Mouse (Mus musculus) kidney, embryonic 16.5 days (tissue): Measurements from ENCODE around the gene Tssk6. TPM values are rescaled to one million over a fixed set of nuclear protein-coding genes. Genes with fewer than 3 reads are reported as not detected.

ENCODE experiments used
- ATAC-seq: fragments of 200-750 bp; cut with Nextera tagmentation; 2 replicates; pipeline ENCODE4 v1.8.0; 2017; ENCODE audit warnings: moderate TSS enrichment; ENCODE audit not compliant: low FRiP score, low TSS enrichment
- H3K27ac ChIP-seq: fragments of 300-500 bp; sonication (generic); 2 replicates; pipeline ENCODE4 v1.5.1; 2014; ENCODE audit warnings: low read length
- H3K27me3 ChIP-seq: fragments of 300-500 bp; sonication (generic); 2 replicates; pipeline ENCODE4 v1.6.1; 2014; ENCODE audit warnings: low read length, control low read depth, mixed read lengths; ENCODE audit not compliant: insufficient read depth
- H3K36me3 ChIP-seq: fragments of 300-500 bp; sonication (generic); 2 replicates; pipeline ENCODE4 v1.6.1; 2014; ENCODE audit warnings: low read length, control low read depth, mixed read lengths; ENCODE audit not compliant: insufficient read depth
- H3K4me1 ChIP-seq: fragments of 300-500 bp; sonication (generic); 2 replicates; pipeline ENCODE4 v1.6.1; 2014; ENCODE audit warnings: low read length, control low read depth, mixed read lengths; ENCODE audit not compliant: insufficient read depth
- H3K4me2 ChIP-seq: fragments of 300-500 bp; sonication (generic); replicated peaks from 2 replicates; pipeline ENCODE4 v1.6.1; 2014; ENCODE audit warnings: low read depth, low read length
- H3K4me3 ChIP-seq: fragments of 300-500 bp; sonication (generic); 2 replicates; pipeline ENCODE4 v1.5.1; 2014; ENCODE audit warnings: mild to moderate bottlenecking, low read length
- H3K9ac ChIP-seq: fragments of 300-500 bp; sonication (generic); replicated peaks from 2 replicates; pipeline ENCODE4 v1.6.1; 2014; ENCODE audit warnings: low read length
- H3K9me3 ChIP-seq: fragments of 300-500 bp; sonication (generic); 2 replicates; pipeline ENCODE4 v1.6.1; 2016; ENCODE audit warnings: low read length, control low read depth
- WGBS: fragments of 180-500 bp; shearing (Covaris S2); extraction: QIAGEN DNeasy Blood & Tissue Kit; methylation state at CpG from one replicate; pipeline ENCODE4 v1.1.7; 2014; 5-methylcytosine and 5-hydroxymethylcytosine counted together
- polyA plus RNA-seq: library from polyadenylated mRNA; unstranded; fragments of >200 nt; fragmentation: Nextera tagmentation; extraction: Ambion mirVana; gene quantifications from 2 replicates; pipeline ENCODE4 v1.2.1, GENCODE M21; 2015

Tssk6 gene
- polyA plus RNA-seq, 1 experiment from 2014 or later: 3.8 TPM

GRCm38 (mm10) chr8:69895772-69896451, 6.1 kb upstream of the Tssk6 start:
- Histone ChIP-seq H3K9me3 (no peaks in the 10 kb centered on the region), H3K4me1 (peaks cover 16% of the 10 kb centered on the region), H3K27ac (no peak overlapping the region), H3K36me3 (peaks cover 19% of the 10 kb centered on the region; the same call in 1 of the 2 replicates), H3K27me3 (peaks cover under 1% of the 10 kb centered on the region), H3K4me2 (no peak overlapping the region), H3K4me3 (no peak overlapping the region), H3K9ac (no peak overlapping the region)
- ATAC-seq: no peak
- 61% methylated on average over 4 of the region's 4 CpGs for WGBS

GRCm38 (mm10) chr8:69897857-69898256, 4.1 kb upstream of the Tssk6 start:
- Histone ChIP-seq H3K4me3 (no peak overlapping the region), H3K27ac (no peak overlapping the region), H3K36me3 (peaks cover 19% of the 10 kb centered on the region; the same call in 1 of the 2 replicates), H3K27me3 (no peaks in the 10 kb centered on the region), H3K9ac (no peak overlapping the region), H3K4me1 (peaks cover 26% of the 10 kb centered on the region), H3K4me2 (no peak overlapping the region), H3K9me3 (no peaks in the 10 kb centered on the region)
- WGBS: 88% methylated on average over 6 of the region's 6 CpGs
- no peak for ATAC-seq

DNA sequence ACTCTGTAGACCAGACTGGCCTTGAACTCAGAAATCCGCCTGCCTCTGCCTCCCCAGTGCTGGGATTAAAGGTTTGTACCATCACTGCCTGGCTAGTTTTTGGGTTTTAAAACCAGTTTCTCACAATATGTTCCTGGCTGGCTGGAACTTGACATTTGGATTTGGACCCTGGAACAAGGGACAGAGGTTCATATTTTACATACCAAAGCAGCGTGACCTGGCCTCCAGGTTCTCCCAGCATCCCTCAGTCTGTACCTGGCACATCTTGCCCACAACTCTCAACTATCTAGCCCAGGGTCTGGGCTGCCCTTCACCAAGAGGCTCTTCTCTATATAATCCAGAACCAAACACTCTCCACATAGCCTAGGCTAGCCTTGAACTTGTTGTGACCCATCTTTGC, 2.1 kb upstream of the Tssk6 start:
- 88% methylated on average over 2 of the region's 2 CpGs for WGBS
- no peak overlapping the region for H3K4me3 ChIP-seq

DNA sequence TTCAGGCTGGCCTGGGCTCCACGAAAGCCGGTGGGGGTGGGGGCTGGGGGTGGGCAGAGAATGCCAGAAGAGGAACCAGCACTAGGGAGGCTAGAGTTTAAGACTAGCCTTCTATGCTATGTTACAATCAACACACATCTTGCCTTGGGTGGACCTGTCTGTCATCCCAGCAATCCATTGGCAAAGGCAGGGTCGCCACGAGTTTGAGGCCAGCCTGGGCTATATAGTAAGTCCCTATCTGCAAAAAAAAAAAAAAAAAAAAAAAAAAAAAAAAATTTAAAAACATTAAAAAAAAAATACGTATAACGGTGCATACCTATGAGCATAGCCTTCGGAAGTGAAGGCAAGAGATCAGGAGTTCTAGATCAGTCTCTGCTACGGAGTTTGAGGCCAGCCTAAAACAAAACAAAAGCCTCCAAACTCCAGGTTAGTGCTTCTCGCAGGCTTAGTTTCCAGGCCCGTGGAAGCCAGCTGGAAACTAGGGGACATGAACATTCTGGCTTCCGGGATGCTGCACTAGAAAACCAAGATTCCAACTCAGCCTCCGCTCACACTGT, 1.0 kb upstream of the Tssk6 start:
- peak overlapping the region; percentile 87 for H3K9ac ChIP-seq
- H3K27ac ChIP-seq: peak overlapping the region; percentile 94
- H3K4me3 ChIP-seq: peak overlapping the region; percentile 83
- H3K27me3 ChIP-seq: no peaks in the 10 kb centered on the region
- no peak for ATAC-seq
- WGBS: 14% methylated on average over 12 of the region's 12 CpGs
- H3K36me3 ChIP-seq: peaks cover 11% of the 10 kb centered on the region; the same call in 1 of the 2 replicates
- peak overlapping the region; percentile 88 for H3K4me2 ChIP-seq
- peaks cover 39% of the 10 kb centered on the region for H3K4me1 ChIP-seq
- H3K9me3 ChIP-seq: no peaks in the 10 kb centered on the region

More for the DNA sequence above, 2.1 kb upstream of the Tssk6 start:
- Histone ChIP-seq H3K9ac (no peak overlapping the region), H3K9me3 (no peaks in the 10 kb centered on the region), H3K27me3 (no peaks in the 10 kb centered on the region), H3K4me2 (0 out of 2 replicates have a peak overlapping the region, but pooled peaks have one; percentile 88), H3K36me3 (peaks cover 12% of the 10 kb centered on the region; the same call in 1 of the 2 replicates), H3K27ac (no peak overlapping the region), H3K4me1 (peaks cover 39% of the 10 kb centered on the region)
- no peak for ATAC-seq

DNA sequence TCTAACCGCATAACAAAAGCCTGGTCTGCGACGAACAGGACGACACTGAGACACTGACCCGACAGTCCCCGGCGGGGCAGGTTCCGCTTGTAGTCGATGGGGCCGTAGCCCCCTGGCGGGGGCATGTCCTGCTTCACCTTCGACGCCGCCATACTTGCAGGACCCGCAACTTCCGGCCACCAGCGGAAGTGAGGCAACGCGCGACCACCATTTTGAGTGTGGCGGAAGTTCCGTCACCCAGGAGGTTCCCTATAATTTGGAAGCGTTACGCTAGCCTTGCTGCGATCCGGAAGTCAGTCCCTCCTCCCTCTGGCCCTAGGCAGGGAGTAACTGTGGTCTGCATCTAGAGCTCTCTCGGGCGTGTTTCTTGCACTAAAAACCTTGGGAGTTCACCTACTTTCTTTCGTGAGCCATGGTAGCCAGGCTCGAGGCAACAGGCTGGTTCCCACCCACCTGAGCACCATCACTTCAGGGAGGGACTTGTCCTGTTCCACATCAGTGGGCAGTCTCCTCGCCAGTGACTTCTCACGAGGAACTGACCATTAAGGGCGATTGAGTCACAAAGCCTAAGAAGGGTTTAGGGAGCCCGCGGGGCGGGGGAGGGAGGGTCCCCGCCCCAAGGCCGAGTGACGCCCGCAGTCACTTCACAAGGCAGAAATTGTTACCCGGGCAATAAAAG, 361 bp upstream of the Tssk6 start:
- under 1% methylated on average over 41 of the region's 41 CpGs for WGBS
- H3K27me3 ChIP-seq: no peaks in the 10 kb centered on the region
- H3K9ac ChIP-seq: peak overlapping the region; percentile 87
- H3K4me2 ChIP-seq: peak overlapping the region; percentile 88
- peak; percentile 72 for ATAC-seq
- peak overlapping the region; percentile 83 for H3K4me3 ChIP-seq
- peaks cover 39% of the 10 kb centered on the region for H3K4me1 ChIP-seq
- peak overlapping the region; percentile 94 for H3K27ac ChIP-seq
- H3K36me3 ChIP-seq: 0 out of 2 replicates have a peak, but pooled peaks cover 7% of the 10 kb centered on the region
- no peaks in the 10 kb centered on the region for H3K9me3 ChIP-seq

- Histone ChIP-seq H3K9ac (peak overlapping the region; percentile 87), H3K4me2 (peak overlapping the region; percentile 88), H3K4me3 (peak overlapping the region; percentile 83), H3K27me3 (no peaks in the 10 kb centered on the region), H3K4me1 (peaks cover 39% of the 10 kb centered on the region), H3K9me3 (no peaks in the 10 kb centered on the region), H3K27ac (peak overlapping the region; percentile 94), H3K36me3 (peaks cover 14% of the 10 kb centered on the region; the same call in 1 of the 2 replicates)
- WGBS: 0% methylated on average over 45 of the region's 45 CpGs
- peak; percentile 88 for ATAC-seq
Observed at GRCm38 (mm10) chr8:69903063-69903542, 1.1 kb downstream of the Tssk6 start.

DNA sequence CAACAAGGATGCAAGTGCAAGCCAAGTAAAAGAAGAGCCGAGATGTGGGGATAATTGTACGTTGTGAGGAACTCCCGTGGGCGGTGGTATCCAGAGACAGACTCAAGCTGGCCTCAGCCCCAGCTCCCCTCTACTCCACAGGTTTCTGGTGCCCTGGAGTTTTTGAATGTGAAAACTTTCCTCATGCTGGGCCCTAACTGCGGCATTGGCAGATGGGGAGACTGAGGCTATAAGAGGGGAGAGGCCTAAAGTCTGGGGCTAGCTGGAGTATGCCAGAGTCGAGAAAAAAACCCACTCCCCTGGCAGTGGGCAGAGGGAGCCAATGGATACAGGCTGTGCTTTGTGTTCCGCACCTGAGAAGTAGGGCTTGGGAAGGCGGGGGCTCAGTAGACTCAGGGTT, 2.1 kb downstream of the Tssk6 start:
- ATAC-seq: no peak
- peak overlapping the region; percentile 88; the same call in 1 of the 2 replicates for H3K4me2 ChIP-seq
- peaks cover 38% of the 10 kb centered on the region for H3K4me1 ChIP-seq
- peak overlapping the region; percentile 83 for H3K4me3 ChIP-seq
- peak overlapping the region; percentile 87; the same call in 1 of the 2 replicates for H3K9ac ChIP-seq
- peaks cover 13% of the 10 kb centered on the region for H3K36me3 ChIP-seq
- 75% methylated on average over 8 of the region's 8 CpGs for WGBS
- H3K27ac ChIP-seq: no peak overlapping the region
- no peaks in the 10 kb centered on the region for H3K27me3 ChIP-seq
- no peaks in the 10 kb centered on the region for H3K9me3 ChIP-seq

DNA sequence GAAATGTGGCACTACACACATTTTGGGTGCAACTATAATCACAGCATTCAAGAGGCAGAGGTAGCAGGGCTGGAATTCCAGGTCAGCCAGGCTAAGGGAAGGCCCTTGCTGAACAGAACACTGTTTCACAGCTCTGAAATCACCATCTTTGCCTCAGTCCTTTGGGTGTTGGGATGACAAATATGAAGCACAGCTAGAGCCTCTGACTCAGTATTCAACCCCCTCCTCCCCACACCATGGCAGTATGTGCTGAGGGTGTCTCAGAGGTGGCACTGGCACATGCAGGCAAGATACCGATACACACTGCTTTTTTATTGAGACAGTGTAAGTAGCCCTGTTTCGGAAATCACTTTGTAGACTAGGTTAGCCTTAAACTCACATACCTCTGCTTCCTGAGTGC, 4.3 kb downstream of the Tssk6 start:
- no peak overlapping the region for H3K4me2 ChIP-seq
- H3K9ac ChIP-seq: no peak overlapping the region
- ATAC-seq: no peak
- H3K4me3 ChIP-seq: no peak overlapping the region
- 92% methylated on average over 2 of the region's 2 CpGs for WGBS
- peaks cover 30% of the 10 kb centered on the region for H3K36me3 ChIP-seq
- no peaks in the 10 kb centered on the region for H3K27me3 ChIP-seq
- H3K27ac ChIP-seq: no peak overlapping the region
- H3K9me3 ChIP-seq: no peaks in the 10 kb centered on the region
- H3K4me1 ChIP-seq: peaks cover 23% of the 10 kb centered on the region; the same call in 1 of the 2 replicates

DNA sequence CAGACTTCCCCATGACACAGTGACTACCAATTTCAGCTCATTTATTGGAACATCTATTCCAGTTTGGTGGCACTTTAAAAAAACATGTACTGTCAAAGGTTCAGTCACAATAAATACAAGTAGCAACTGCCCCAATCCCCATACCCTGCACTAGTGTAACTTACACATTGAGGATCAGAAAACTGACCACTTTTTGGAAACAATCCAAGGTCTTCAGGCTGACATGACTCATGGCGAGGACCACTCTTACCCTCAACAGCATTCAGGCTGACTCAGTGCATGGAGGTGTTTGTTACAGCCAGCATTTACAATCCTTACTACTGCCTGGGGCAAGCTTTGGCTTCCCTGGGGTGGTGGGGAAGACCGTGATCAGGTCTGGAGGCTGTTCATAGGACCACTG, 5.1 kb downstream of the Tssk6 start:
- no peaks in the 10 kb centered on the region for H3K9me3 ChIP-seq
- 86% methylated on average over 2 of the region's 2 CpGs for WGBS
- H3K36me3 ChIP-seq: peaks cover 39% of the 10 kb centered on the region

More for the DNA sequence above, 5.1 kb downstream of the Tssk6 start:
- peaks cover 20% of the 10 kb centered on the region; the same call in 1 of the 2 replicates for H3K4me1 ChIP-seq
- no peak overlapping the region for H3K4me2 ChIP-seq
- no peak overlapping the region for H3K9ac ChIP-seq
- ATAC-seq: no peak
- no peaks in the 10 kb centered on the region for H3K27me3 ChIP-seq
- H3K4me3 ChIP-seq: no peak overlapping the region
- no peak overlapping the region for H3K27ac ChIP-seq
